Mouse (Mus musculus) testis, adult 2 months (tissue): Measurements from ENCODE around the gene Dtnbp1.

Experiments
- CTCF ChIP-seq: fragments of 200-500 bp; IDR thresholded peaks from 2 replicates; pipeline ENCODE4 v1.5.1; 2012; ENCODE audit warnings: low read depth, mild to moderate bottlenecking, inconsistent platforms, low read length, moderate library complexity; ENCODE audit not compliant: control insufficient read depth, insufficient read depth, insufficient replicate concordance
- POLR2A ChIP-seq: fragments of 200-500 bp; IDR thresholded peaks from 2 replicates; pipeline ENCODE4 v1.6.1; 2012; ENCODE audit warnings: low read depth, mild to moderate bottlenecking, inconsistent platforms, low read length, moderate library complexity; ENCODE audit not compliant: control insufficient read depth

DNA sequence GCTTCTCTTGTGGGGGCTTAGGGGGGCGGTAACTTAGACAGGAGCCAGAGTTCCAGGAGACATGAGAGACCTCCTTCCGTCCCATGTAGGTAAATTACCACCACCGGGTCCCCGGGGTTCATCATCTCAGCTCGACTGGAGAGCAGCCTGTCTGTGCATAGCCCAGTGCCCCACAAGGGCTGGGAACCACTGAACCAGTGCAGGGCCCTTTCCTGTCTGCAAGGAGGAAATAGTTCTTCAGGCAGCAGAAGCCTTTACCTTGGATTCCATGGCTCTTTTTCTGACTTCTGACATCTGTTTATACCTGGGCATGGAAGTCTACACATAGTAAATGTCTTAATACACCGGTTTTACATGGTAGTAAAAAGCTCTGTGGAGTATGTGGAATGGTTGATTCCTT lies 5.8 kb upstream of the Dtnbp1 start:
- TF ChIP-seq CTCF (no peak), POLR2A (no peak)
